Mouse (Mus musculus): ENCODE data around the gene Prmt1. TPM values are rescaled to one million over a fixed set of nuclear protein-coding genes. Genes with fewer than 3 reads are reported as not detected.

Prmt1 gene
- polyA plus RNA-seq, 1 experiment from 2014 or later = 274 TPM

DNA sequence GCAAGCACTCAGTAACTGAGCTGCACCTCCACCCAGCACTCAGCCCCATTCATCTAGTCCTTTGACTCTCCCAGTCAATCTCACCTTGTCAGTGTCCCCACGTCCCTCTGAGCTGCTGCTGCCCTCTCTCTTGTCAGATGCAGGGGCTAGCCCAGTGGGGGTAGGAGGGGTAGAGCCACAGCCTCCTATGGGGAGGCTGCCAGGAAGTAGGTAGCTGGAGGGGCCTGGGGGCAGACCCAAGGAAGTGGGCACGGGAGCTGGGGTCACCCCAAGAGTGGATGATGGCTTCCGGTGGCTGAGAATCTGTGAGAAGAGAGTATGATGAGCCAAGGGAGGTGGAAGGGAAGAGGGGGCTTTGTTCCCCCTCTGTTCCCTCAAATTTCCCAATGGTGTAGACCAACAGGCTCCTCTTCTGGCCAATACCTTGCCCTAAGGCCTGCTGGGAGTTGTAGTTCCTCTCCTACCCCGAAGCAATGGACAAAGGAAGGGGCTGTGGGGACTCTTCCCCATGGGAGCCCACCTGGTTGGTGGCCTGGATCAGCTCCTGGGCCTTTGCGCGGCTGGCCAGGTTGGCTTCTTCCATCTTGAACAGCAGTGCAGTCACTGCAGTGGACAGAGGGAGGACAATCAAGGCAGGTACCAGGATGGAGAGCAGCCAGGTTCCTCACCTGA is 19.1 kb upstream of the Prmt1 start:
- Histone ChIP-seq H3K27ac (ENCODE audit: low read depth, low read length) (no peak overlapping the region), H3K36me3 (ENCODE audit: control insufficient read depth, insufficient read depth, low read length) (peaks cover 99% of the 10 kb centered on the region), H3K4me2 (ENCODE audit: low read length) (no peak overlapping the region), H3K9me3 (replicated peaks; ENCODE audit: control insufficient read depth, low read length) (no peaks in the 10 kb centered on the region), H3K4me3 (ENCODE audit: low read depth, low read length) (no peak overlapping the region), H3K27me3 (replicated peaks; ENCODE audit: control insufficient read depth, insufficient read depth, low read length) (no peaks in the 10 kb centered on the region), H3K4me1 (ENCODE audit: control insufficient read depth, insufficient read depth, low read length) (no peaks in the 10 kb centered on the region), H3K9ac (ENCODE audit: low read length) (no peak overlapping the region)
- 89% methylated on average over 6 of the region's 6 CpGs for WGBS
- no peak for DNase-seq (ENCODE audit: low spot score)
- ATAC-seq = no peak

DNA sequence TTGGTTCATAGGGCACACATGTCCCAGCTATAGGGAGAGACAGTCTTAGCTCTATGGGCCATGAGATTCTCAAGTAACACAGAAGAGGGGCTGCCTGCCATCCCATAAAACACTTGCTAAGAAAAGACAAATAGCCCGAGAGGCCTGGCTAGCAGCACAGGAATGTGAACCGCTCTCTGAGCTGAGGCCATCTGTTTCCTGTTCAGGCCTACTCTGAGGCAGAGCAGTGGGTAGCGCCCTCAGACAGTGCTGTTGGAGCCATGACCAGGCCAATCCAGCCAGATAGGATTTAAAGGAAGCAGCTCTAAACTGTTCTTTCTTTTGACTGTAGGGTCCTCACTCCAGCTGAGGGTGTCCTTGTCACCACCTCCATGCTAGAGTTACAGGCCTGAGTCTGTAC is 18.2 kb upstream of the Prmt1 start:
- DNase-seq (ENCODE audit: low spot score) (no peak), ATAC-seq (no peak)
- H3K4me1 ChIP-seq (ENCODE audit: control insufficient read depth, insufficient read depth, low read length) = no peaks in the 10 kb centered on the region
- H3K27ac ChIP-seq (ENCODE audit: low read depth, low read length) = no peak overlapping the region
- H3K4me3 ChIP-seq (ENCODE audit: low read depth, low read length) = no peak overlapping the region
- no peaks in the 10 kb centered on the region for H3K27me3 ChIP-seq (replicated peaks; ENCODE audit: control insufficient read depth, insufficient read depth, low read length)
- no peak overlapping the region for H3K4me2 ChIP-seq (ENCODE audit: low read length)
- H3K9me3 ChIP-seq (replicated peaks; ENCODE audit: control insufficient read depth, low read length) = no peaks in the 10 kb centered on the region
- H3K36me3 ChIP-seq (ENCODE audit: control insufficient read depth, insufficient read depth, low read length) = peaks cover 99% of the 10 kb centered on the region
- WGBS = 88% methylated on average over 3 of the region's 3 CpGs
- H3K9ac ChIP-seq (ENCODE audit: low read length) = no peak overlapping the region

DNA sequence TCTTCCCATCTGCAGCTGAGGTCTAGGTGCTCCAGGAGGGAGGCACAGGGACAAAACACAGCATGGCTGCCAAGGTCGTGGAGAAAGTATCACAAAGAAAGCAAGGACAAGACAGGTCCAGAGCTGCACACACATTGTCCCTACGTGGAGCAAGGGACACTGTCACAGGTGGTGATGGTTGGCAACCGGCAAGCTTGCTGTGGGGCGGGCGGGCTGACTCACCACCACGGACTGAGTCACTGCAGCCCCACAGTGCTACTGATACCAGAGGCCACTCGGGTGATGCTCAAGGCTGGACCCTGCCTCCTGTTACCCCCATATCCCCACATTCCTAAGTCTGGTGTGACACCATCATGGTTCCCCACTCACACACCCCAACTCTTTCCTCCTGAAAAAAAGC is 16.1 kb upstream of the Prmt1 start:
- Histone ChIP-seq H3K27me3 (replicated peaks; ENCODE audit: control insufficient read depth, insufficient read depth, low read length) (no peaks in the 10 kb centered on the region), H3K27ac (ENCODE audit: low read depth, low read length) (no peak overlapping the region), H3K36me3 (ENCODE audit: control insufficient read depth, insufficient read depth, low read length) (peaks cover 82% of the 10 kb centered on the region), H3K4me3 (ENCODE audit: low read depth, low read length) (no peak overlapping the region), H3K9ac (ENCODE audit: low read length) (no peak overlapping the region), H3K4me1 (ENCODE audit: control insufficient read depth, insufficient read depth, low read length) (peaks cover 10% of the 10 kb centered on the region), H3K9me3 (replicated peaks; ENCODE audit: control insufficient read depth, low read length) (no peaks in the 10 kb centered on the region), H3K4me2 (ENCODE audit: low read length) (no peak overlapping the region)
- DNase-seq (ENCODE audit: low spot score) (no peak), ATAC-seq (no peak)
- 92% methylated on average over 7 of the region's 7 CpGs for WGBS

DNA sequence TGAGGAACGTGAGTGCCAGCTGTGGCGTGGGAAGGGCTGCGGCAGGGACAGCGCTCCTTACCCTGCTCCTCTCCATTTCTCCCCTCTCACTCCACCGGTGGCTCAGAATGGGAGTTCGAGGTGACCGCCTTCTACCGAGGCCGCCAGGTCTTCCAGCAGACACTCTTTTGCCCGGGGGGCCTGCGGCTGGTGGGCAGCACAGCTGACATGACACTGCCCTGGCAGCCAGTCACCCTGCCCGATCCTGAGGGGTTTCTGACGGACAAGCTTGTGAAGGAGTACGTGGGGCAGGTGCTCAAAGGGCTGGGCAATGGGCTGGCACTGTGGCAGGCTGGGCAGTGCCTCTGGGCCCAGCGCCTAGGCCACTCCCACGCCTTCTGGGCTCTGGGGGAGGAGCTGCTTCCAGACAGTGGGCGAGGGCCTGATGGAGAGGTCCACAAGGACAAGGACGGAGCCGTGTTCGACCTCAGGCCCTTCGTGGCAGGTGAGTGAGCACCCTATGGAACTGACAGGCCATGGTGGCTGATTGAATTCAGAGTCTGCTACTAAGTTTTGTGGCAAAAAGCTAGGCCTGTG is 14.3 kb upstream of the Prmt1 start:
- Histone ChIP-seq H3K4me1 (ENCODE audit: control insufficient read depth, insufficient read depth, low read length) (peaks cover 16% of the 10 kb centered on the region), H3K36me3 (ENCODE audit: control insufficient read depth, insufficient read depth, low read length) (peaks cover 64% of the 10 kb centered on the region), H3K9me3 (replicated peaks; ENCODE audit: control insufficient read depth, low read length) (no peaks in the 10 kb centered on the region), H3K4me2 (ENCODE audit: low read length) (no peak overlapping the region), H3K4me3 (ENCODE audit: low read depth, low read length) (no peak overlapping the region), H3K27ac (ENCODE audit: low read depth, low read length) (no peak overlapping the region), H3K27me3 (replicated peaks; ENCODE audit: control insufficient read depth, insufficient read depth, low read length) (no peaks in the 10 kb centered on the region), H3K9ac (ENCODE audit: low read length) (no peak overlapping the region)
- WGBS = 86% methylated on average over 21 of the region's 21 CpGs
- ATAC-seq (no peak), DNase-seq (ENCODE audit: low spot score) (no peak)

DNA sequence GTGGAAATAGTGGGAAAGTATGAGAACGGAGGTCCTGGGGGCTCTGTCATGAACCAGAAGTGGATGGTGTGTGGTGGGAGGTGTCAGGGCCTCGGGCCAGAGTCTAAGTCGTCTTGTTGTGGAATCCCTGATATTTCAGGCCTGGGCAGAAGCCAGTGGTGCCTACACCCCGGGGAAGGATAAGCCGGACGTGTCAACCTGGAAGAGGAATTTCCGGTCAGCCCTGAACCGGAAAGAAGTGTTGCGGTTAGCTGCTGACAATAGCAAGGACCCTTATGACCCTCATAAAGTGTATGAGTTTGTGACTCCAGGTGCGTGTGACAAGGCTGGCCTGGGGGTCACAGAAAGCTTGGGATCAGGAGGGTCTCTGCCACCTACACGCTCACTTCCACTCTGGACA is 13.4 kb upstream of the Prmt1 start:
- 88% methylated on average over 11 of the region's 11 CpGs for WGBS
- no peak for ATAC-seq
- Histone ChIP-seq H3K9ac (ENCODE audit: low read length) (no peak overlapping the region), H3K9me3 (replicated peaks; ENCODE audit: control insufficient read depth, low read length) (no peaks in the 10 kb centered on the region), H3K27me3 (replicated peaks; ENCODE audit: control insufficient read depth, insufficient read depth, low read length) (no peaks in the 10 kb centered on the region), H3K4me2 (ENCODE audit: low read length) (no peak overlapping the region), H3K36me3 (ENCODE audit: control insufficient read depth, insufficient read depth, low read length) (peaks cover 56% of the 10 kb centered on the region), H3K4me3 (ENCODE audit: low read depth, low read length) (no peak overlapping the region), H3K27ac (ENCODE audit: low read depth, low read length) (no peak overlapping the region), H3K4me1 (ENCODE audit: control insufficient read depth, insufficient read depth, low read length) (peaks cover 16% of the 10 kb centered on the region)
- no peak for DNase-seq (ENCODE audit: low spot score)

DNA sequence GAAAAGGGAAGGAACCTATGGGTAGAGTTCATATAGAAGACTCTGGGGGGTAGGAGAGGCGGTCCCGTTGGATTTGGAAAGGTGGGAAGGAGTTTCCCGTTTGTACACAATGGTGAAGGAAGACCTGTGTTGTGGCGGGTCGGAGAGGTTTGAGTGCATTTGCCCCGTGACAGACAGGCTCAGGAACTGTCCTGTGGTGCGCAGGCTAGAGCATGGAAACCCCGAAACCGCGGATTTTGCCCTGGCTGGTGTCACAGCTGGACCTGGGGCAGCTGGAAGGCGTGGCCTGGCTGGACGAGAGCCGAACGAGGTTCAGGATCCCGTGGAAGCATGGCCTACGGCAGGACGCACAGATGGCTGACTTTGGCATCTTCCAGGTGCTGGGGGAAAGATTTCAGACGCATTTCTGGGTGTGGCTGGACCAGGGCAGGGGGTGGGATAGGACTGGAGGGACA is 12.2 kb upstream of the Prmt1 start, which contains the start of gene Bcl2l12:
Gene Bcl2l12, minus strand, starts transcription at position 212 of the 455 bp plus-strand sequence.
- peak; percentile 29 for DNase-seq (ENCODE audit: low spot score)
- 3% methylated on average over 18 of the region's 18 CpGs for WGBS
- no peak for ATAC-seq
- peaks cover 16% of the 10 kb centered on the region for H3K4me1 ChIP-seq (ENCODE audit: control insufficient read depth, insufficient read depth, low read length)
- H3K9me3 ChIP-seq (replicated peaks; ENCODE audit: control insufficient read depth, low read length) = no peaks in the 10 kb centered on the region
- peaks cover 53% of the 10 kb centered on the region for H3K36me3 ChIP-seq (ENCODE audit: control insufficient read depth, insufficient read depth, low read length)
- H3K9ac ChIP-seq (ENCODE audit: low read length) = peak within 1 kb of the TSS; percentile 75
- no peaks in the 10 kb centered on the region for H3K27me3 ChIP-seq (replicated peaks; ENCODE audit: control insufficient read depth, insufficient read depth, low read length)
- H3K27ac ChIP-seq (ENCODE audit: low read depth, low read length) = peak within 1 kb of the TSS; percentile 76
- H3K4me3 ChIP-seq (ENCODE audit: low read depth, low read length) = peak within 1 kb of the TSS; percentile 45
- peak within 1 kb of the TSS; percentile 81 for H3K4me2 ChIP-seq (ENCODE audit: low read length)

DNA sequence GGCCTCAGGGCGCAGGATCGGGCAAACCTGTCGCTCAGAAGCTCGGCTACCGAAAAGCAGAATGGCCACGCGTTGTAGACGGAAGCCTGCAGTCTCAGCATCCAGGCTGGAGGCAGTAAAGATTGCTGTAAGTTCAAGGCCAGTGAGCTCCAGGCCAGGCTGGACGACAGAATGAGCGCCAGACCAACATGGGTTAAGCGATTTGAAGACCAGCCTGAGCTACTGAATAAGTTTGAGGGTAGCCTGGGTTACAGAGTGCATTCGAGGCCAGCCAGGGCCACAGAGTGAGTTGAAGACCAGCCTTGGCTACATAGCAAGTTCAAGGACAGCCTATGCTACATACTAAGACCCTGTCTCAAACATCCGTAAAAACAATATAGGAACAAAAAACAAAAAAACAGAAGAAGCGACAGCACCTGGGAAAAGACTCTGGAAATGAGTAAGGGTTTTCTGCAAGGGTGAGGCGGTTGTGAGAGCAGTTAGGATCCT is 11.6 kb upstream of the Prmt1 start:
- 3% methylated on average over 15 of the region's 15 CpGs for WGBS
- Histone ChIP-seq H3K9me3 (replicated peaks; ENCODE audit: control insufficient read depth, low read length) (no peaks in the 10 kb centered on the region), H3K27ac (ENCODE audit: low read depth, low read length) (peak overlapping the region; percentile 76), H3K4me2 (ENCODE audit: low read length) (peak overlapping the region; percentile 81), H3K36me3 (ENCODE audit: control insufficient read depth, insufficient read depth, low read length) (peaks cover 53% of the 10 kb centered on the region), H3K27me3 (replicated peaks; ENCODE audit: control insufficient read depth, insufficient read depth, low read length) (no peaks in the 10 kb centered on the region), H3K4me3 (ENCODE audit: low read depth, low read length) (peak overlapping the region; percentile 45), H3K4me1 (ENCODE audit: control insufficient read depth, insufficient read depth, low read length) (peaks cover 16% of the 10 kb centered on the region), H3K9ac (ENCODE audit: low read length) (peak overlapping the region; percentile 75)
- DNase-seq (ENCODE audit: low spot score) = no peak
- no peak; the same call in 1 of the 2 replicates for ATAC-seq

DNA sequence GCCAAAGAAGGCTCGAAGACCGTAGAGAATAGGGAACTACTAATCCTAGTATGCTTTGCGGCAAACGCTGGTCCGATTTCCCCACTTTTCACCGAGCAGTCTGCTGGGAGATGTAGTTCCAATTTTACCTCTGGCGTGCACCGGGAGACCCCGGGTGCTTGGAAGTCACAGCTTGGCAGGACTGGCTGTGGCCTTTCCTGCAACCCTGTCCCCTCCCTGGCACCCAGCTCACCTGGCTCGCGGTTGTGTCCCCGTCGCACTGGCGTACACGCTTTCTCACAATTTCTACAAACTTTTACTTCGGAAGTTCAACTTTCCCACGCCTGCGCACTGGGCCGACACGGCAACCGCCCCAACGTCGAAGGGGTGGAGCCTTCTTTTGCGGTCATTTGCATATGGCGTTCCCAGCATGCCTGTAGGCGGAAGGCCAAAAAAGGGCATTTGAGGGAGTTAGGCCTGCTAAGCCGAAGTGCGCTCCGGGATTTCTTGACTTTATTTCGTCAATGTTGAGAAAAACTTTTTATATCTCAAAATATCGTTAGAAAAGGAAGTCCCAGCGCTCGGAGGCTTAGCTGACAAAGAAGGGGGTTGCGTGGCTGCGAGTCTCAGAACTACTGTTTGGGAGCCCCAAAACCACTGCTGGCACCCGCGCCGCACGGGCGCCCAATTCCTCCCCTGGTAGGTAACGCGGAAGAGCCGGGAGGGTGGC is 11.0 kb upstream of the Prmt1 start, which contains the start of gene Irf3:
Gene Irf3, plus strand, starts transcription at position 418 of the 709 bp plus-strand sequence.
- Histone ChIP-seq H3K9ac (ENCODE audit: low read length) (peak within 1 kb of the TSS; percentile 75), H3K36me3 (ENCODE audit: control insufficient read depth, insufficient read depth, low read length) (peaks cover 53% of the 10 kb centered on the region), H3K9me3 (replicated peaks; ENCODE audit: control insufficient read depth, low read length) (no peaks in the 10 kb centered on the region), H3K27me3 (replicated peaks; ENCODE audit: control insufficient read depth, insufficient read depth, low read length) (no peaks in the 10 kb centered on the region), H3K4me2 (ENCODE audit: low read length) (peak within 1 kb of the TSS; percentile 81), H3K27ac (ENCODE audit: low read depth, low read length) (peak within 1 kb of the TSS; percentile 76), H3K4me1 (ENCODE audit: control insufficient read depth, insufficient read depth, low read length) (peaks cover 16% of the 10 kb centered on the region), H3K4me3 (ENCODE audit: low read depth, low read length) (peak within 1 kb of the TSS; percentile 45)
- WGBS = under 1% methylated on average over 43 of the region's 43 CpGs
- ATAC-seq = peak; percentile 95
- peak; percentile 99 for DNase-seq (ENCODE audit: low spot score)

Measured in forebrain, embryonic 14.5 days (tissue).